Mouse (Mus musculus) monocyte, adult 5-6 weeks (primary cell): Measurements from ENCODE around the gene Enpp6. TPM values are rescaled to one million over a fixed set of nuclear protein-coding genes. Genes with fewer than 3 reads are reported as not detected.
A peak's percentile ranks its signal among the peaks of the same experiment; 100 is the strongest.
"Not testable (repeated sequence)": the region's sequence is repeated elsewhere in the genome, so short reads cannot be mapped to it uniquely, and the experiment has no call there.

Source experiments
- ATAC-seq: fragments of 153-309, 156-312 bp; replicated peaks from 2 replicates; pipeline ENCODE4 v1.8.0; 2017; ENCODE audit warnings: mild to moderate bottlenecking; ENCODE audit not compliant: low TSS enrichment, insufficient number of reproducible peaks, severe bottlenecking, poor library complexity, low FRiP score
- total RNA-seq: library from RNA; stranded (forward); fragments of 200-1000, 200-491, 200-594 nt; gene quantifications from 3 replicates; pipeline ENCODE4 v1.2.3, GENCODE M21; 2017

Enpp6 gene
- total RNA-seq, 1 experiment from 2014 or later = not detected

GRCm38 (mm10) chr8:46991081-46991480, 4.4 kb downstream of the Enpp6 start:
- ATAC-seq = no peak

- ATAC-seq = 0 out of 2 replicates have a peak, but pooled peaks have one; percentile 31
These were observed 5.9 kb downstream of the Enpp6 start for GRCm38 (mm10) chr8:46992579-46992978.

DNA sequence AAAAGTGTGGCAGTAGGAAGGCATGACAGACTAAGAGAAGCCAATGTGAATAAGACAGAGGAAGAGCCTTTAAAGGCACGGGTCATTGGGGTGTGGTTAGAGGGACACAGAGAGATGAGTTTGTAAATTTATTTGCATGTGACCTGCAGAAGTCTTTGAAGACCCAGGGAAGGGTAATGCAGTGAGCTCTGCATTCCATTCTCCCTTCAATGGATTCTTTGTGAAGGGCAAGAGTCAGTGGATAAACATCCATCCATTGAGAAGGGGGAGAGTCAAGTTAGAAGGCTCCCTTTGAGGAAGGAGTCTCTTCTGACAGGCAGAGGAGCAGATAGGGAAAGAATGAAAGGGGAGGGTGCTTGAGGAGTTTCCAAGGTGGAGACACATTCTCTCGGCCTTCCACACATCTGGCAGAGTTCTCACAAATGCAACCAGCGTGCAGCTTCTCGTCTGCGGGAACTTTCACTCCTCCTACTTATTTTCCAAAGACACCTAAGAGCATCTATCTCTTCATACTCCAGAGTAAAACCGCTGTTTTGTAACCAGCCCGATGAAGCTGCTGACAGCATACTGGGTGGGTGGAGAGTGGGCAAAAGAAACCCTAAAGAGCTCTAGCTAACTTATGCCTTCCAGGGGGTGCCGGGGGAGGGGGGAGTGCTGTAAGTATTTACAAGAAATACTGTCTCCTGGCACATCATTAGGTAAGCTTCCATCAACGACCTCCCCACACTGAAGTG, 9.4 kb downstream of the Enpp6 start:
- no peak for ATAC-seq

DNA sequence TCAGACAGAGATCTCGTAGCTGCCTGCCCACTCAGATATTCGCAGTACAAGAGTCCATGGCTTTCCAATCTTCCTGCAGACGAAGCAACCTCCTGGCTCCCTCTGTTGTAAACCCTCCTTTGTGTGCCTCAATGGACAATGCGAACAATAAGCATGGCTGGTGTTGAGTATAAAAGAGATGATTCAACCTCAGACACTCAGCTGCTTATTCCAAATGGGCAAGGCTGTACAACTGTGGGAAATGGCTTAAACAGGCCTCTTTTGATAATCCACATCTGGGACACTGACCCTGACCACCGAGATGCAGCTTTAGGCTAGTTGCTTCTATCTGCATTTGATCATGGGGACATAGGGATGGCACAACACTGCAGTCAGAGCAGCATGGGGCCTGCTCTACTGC, 19.0 kb downstream of the Enpp6 start:
- no peak for ATAC-seq

DNA sequence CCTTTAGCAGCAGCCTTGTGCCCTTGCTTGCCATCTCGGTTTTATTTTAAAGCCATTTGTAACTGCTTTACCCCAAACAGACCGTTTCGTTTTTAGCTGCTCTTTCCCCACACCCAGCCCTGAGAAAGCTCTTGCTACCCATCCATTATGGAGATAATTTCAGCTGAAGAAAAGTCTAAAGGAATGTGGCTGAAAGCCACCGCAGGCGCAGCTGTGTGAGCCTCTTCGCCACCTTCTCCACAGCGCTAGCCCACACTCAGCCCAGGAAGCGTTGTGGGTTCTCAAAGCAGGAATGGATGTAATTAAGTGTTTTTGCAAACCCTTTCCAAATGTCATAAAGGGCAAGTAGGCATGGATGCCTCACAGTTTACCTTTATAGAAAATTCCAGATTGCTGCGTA, 20.1 kb downstream of the Enpp6 start:
- no peak for ATAC-seq

DNA sequence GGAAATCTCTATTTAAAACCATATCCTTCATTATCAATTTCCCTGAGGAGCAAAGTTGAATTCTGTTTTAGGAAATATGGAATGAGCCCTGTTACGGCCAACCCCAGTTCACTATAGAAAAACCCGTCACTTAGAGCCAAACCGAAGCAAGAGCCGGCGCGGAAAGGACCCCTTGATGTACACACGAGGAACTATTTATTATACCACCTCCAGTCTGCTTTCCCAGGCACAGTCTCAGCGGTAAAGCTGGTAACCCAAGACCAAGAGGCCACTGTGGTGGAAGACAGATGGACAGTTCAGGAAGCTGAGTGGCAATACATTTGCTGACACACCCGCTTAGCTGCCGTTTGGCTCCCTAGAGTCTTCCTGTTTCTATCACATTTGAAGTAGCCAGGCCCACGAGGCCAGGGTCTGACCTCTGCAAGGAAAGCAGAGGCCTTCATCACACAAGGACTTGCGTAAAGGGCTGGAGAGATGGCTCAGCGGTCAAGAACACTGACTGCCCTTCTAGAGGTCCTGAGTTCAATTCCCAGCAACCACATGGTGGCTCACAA, 21.6 kb downstream of the Enpp6 start:
- ATAC-seq = no peak

GRCm38 (mm10) chr8:47016268-47016946, 29.7 kb downstream of the Enpp6 start:
- 0 out of 2 replicates have a peak, but pooled peaks have one; percentile 68 for ATAC-seq

DNA sequence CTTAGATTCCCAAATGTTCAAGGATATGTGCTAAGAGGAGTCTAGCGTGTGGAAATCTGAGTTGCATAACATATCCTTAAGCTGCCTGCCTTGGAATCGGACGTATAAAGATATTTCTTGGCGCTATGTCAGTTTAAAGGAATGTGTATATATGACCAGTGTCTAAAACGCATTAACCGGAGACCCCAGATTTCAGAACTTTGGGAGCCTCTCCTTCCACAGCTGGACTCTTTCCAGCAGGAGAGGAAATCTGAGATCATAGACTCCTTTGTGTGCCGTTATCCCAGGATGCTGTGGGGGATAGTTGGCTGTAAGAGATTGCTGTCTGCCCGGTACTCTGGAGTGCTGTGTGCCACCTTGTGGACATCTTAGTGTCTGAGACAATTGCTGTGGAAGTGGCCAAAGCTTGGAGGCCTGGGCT, 34.5 kb downstream of the Enpp6 start:
- no peak for ATAC-seq

- no peak for ATAC-seq
These were observed 37.9 kb downstream of the Enpp6 start for GRCm38 (mm10) chr8:47024612-47025011.

GRCm38 (mm10) chr8:47026841-47027490, 40.3 kb downstream of the Enpp6 start:
- no peak for ATAC-seq

- ATAC-seq = no peak
These were observed 41.8 kb downstream of the Enpp6 start for GRCm38 (mm10) chr8:47028474-47028873.

GRCm38 (mm10) chr8:47030321-47030720, 43.6 kb downstream of the Enpp6 start:
- ATAC-seq = no peak

- no peak for ATAC-seq
These were observed 45.4 kb downstream of the Enpp6 start for GRCm38 (mm10) chr8:47032081-47032480.

GRCm38 (mm10) chr8:47033976-47034375, 47.3 kb downstream of the Enpp6 start:
- ATAC-seq = no peak

DNA sequence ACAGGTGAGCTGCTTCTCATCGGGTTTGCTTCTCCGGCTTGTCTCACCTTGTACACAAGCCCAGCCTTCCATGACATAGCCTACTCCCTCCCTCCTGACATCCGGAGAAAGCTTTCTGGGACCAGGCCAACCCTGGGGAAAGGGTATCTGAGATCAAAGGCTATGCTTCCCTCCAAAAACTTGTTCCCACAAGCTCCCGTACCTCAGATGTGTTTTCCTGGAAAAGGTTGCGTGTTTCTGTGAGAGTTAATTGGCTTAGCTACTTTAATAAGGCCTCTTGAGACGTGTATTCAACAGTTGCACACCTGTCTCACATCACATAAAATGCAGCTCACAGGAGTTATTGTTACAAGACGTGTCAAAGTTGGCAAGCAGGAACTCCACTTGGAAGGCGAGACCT, 49.8 kb downstream of the Enpp6 start:
- ATAC-seq = no peak

GRCm38 (mm10) chr8:47037405-47037804, 50.7 kb downstream of the Enpp6 start:
- ATAC-seq = no peak

DNA sequence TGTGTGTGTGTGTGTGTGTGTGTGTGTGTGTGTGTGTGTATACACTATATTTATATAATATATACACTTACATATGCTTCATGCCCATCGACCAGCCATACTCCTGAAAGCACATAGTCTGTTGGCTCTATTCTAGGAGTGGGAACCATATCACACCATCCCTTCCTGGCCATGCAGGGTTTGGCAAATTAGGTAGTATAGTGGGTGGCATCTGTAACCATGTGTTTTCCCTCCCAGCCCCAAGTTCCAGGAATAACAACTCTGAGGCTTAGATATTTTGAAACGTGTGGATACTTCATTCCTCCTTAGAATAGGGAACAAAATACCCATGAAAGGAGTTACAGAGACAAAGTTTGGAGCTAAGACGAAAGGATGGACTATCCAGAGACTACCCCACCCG, 53.5 kb downstream of the Enpp6 start:
- ATAC-seq = not testable (repeated sequence)

DNA sequence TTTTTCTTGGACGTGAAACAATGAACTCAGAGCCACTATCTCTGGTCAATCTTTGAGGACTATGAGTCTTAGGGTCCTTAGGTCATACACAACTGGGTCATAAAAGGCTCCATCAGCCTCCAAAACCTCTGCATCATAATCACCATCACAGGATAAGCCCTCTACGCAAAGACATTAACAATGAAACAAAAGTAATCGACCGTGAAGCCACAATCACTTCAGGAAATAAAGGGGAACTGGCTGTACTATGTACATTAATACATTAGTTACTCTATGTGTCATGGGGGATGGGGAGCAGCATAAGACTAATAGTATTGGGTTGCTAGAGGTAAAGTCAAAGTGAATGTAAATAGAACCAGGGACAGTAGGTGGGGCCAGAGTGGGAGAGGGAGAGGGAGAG, 59.7 kb downstream of the Enpp6 start:
- ATAC-seq = no peak

DNA sequence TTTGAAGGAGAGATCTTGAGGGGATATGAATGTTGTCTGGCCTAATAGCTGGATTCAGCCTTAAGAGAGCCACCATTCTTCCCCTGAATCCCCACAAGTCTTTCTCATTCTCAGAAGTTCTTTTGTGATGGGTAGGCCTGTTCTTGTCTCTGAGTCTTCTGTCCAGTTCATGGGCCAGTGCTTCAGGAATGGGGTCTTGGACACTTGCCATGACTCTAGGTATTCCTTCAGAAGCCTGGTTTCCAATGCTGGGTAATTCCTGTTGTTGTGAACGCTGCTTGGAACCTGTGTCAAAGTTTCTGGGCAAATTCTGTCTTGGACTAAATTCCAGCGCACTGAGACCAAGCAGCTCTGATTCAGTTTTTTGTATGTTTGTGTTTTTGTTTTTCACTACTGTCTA, 60.5 kb downstream of the Enpp6 start:
- no peak for ATAC-seq
